Mouse (Mus musculus) 416B (cell line): ENCODE data around the gene Phf12.

Experiments
- DNase-seq: peaks from one replicate; pipeline ENCODE4 v3.0.0; 2011; ENCODE audit warnings: low read depth

Phf12 gene

GRCm38 (mm10) chr11:77970718-77971117 lies 11.8 kb upstream of the Phf12 start:
- DNase-seq, result no peak

DNA sequence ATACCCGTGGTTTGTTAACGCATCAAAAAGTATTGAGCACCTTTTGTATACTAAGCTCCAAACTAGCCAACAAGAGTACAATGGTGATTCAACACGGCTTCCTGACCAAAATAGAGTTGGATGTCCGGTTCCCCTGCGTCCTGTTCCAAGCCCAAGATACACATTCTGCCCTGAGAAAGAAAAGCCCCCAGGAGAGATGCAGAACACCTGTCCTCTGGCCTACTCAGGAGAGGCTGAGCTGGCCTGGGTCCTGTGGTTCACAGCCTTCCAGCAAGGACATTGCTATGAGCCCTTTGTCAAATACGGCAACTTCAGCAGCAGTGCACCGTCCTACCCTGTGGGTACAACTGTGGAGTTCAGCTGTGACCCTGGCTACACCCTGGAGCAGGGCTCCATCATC lies 9.0 kb upstream of the Phf12 start:
- DNase-seq, result no peak

GRCm38 (mm10) chr11:77974325-77974724 lies 8.2 kb upstream of the Phf12 start:
- DNase-seq, result no peak

- no peak for DNase-seq
Observed at GRCm38 (mm10) chr11:77975873-77976272, 6.7 kb upstream of the Phf12 start.

- DNase-seq, result no peak
Observed at GRCm38 (mm10) chr11:77978161-77978560, 4.4 kb upstream of the Phf12 start.

DNA sequence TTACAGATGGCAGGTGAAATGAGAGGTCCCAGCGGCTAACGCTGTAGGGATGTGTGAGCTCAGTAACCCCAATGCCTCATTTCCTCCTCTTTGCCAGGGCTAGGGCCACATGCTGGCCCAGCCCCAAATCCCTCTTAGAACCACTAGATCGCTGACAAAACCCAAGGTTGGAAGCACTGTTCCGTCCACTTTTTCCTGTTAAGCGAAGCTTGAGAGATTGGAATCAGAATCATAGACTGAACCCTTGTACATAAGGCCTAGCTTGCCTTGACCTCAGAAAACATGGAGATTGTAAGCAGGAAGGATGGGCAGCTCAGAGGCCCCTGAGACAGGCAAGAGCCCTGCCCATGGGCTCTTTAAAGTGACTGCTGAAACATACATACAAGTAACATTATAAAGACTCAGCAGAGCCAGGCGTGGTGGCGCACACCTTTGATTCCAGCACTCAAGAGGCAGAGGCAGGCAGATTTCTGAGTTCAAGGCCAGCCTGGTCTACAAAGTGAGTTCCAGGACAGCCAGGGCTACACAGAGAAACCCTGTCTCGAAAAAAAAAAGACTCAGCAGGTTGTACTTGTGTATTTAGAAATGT lies 3.2 kb upstream of the Phf12 start:
- no peak for DNase-seq

GRCm38 (mm10) chr11:77980281-77981204 lies 2.0 kb upstream of the Phf12 start:
- peak; percentile 87 for DNase-seq

DNA sequence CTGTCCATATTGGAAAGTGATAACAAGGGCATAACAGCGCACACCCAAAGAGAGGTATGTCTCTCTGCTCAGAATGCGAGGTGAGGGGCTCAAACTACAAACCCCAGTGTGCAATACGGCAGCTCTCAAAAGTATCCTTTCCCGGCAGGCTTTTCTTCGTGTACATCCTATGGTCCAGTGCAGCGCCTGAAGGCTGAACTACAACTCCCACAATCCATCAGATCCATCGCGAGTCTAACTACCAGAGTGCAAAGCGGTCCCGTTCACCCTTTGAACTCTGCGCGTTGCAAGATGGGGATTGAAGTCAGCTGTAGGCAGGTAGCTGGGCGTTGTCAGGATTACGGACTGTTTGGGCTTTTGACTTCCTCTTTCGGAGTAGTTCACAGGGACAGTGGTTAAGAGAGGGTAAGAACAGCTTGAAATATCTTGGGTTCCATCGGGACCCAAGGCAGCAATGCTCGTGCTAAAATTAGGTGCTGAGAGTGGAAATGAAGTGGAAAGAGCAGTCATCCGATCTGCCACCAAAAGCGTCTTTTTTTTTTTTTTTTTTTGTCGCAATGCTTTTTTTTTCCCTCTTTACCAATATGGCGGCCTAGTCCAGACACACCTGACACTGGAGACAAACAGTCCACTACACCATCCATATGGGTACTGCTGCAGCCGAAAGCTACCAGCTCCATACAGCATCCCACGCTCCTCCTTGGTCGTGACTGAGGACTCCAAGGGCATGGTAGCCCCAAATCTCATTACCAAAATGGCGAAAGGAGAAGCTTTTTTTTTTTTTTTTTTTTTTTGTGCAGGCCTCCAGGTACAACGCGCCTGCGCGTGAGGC lies 729 bp upstream of the Phf12 start:
- peak; percentile 100 for DNase-seq

DNA sequence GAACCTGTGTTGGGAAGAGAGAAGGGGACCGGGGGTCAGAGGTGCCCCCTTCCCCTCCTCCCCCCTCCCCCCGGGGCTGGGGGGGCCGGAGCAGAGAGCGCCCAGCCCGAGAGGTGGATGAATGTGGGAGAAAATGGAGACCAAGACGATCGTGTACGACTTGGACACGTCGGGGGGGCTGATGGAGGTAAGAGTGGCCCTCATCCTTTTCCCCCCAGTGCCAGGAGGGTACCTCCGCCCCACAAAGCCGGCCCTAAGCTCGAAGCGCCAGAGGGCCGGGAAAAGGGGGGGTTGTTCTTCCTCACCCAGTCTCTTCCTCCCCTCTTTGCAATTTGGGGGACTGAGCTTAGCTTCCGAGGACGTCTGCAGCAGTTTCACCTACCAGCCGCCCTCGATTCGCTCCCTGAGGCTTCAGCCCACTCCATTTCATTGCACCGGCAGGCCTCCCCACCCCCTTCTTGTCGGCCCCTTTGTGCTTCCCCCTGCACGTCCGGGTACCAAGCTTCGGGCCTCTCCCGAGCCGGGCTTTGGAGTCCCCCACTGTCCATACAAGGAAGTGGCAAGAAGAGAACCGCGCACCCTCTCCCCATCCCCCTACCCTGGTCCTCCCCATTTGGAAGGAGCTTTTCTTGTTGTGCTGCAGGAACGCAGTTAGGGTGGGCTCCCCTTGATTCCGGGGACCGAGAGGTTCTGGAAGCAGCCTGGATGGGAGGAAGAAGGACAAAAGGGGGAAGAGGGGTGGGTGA lies 810 bp downstream of the Phf12 start:
- DNase-seq, result peak; percentile 80

GRCm38 (mm10) chr11:77983937-77984835 lies 1.6 kb downstream of the Phf12 start:
- DNase-seq, result peak; percentile 67

DNA sequence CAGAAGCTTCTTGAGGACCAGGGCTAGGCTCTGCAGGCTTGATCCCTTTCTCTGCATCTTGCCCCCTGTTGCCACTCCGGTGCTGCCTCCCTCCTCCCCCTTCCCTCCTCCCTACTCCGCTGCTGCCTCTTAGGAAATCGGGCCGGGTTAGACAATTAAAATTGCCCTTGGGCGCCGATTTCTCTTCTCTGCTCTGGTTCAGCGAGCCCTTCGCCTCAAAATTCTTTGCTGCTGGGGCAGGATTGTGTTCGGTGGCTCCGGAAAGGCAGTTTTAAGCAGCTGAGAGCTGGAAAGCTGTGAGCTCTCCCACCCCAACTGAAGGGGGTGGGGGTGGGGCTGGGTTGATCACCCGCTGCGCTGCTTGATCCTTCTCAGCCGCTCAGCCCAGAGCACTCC lies 2.3 kb downstream of the Phf12 start:
- peak; percentile 19 for DNase-seq

- DNase-seq, result peak; percentile 60
Observed at GRCm38 (mm10) chr11:77985541-77986065, 3.0 kb downstream of the Phf12 start.

DNA sequence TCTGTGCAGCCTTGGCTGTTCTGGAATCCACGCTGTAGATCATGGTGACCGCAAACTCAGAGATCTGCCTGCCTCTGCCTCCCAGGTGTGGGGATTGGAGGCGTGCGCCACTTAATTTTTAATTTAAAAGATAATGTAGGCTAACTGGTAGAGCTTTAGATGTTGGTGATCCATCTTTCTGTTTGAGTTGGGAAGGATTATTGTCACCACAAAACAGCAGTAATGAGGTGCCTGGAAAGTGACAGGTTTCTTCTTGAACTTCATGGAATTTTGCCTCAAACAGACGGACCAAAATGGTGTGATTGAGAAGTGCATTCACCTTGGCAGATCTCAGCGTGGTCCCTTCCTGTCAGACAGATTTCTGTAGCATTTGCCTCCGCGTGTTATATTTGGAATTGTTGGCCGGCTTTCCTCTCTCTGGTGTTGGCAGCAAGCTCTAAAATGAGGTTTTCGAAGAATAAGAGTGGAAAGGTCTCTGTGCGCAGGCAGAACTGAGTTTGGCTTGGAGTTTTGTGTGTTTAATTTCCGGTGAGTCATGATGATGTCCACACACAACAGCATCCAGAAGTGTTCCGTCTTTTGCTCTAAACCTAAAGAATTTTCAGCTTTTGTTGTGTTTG lies 6.6 kb downstream of the Phf12 start:
- DNase-seq, result peak; percentile 36

- DNase-seq, result no peak
Observed at GRCm38 (mm10) chr11:77995556-77995955, 13.0 kb downstream of the Phf12 start.

- no peak for DNase-seq
Observed at GRCm38 (mm10) chr11:78006446-78006845, 23.9 kb downstream of the Phf12 start.

DNA sequence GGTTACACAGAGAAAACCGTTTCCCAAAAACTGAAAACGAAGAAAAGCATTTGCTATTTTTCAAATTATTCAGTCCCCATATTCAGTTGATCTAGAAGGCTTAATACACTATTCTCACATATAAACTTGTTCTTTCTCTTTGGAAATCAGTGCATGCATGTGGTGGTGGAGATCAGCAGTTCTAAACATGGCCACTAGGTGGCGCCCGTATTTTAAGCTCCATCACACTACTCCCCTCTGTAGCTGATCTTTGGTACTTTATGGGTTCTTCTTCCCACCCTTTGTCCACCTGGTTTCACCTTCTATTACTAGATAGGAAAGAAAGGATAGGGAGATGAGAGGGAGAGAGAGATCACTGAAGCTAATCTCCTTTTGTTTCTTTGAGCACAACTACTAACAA lies 37.1 kb downstream of the Phf12 start:
- peak; percentile 79 for DNase-seq

DNA sequence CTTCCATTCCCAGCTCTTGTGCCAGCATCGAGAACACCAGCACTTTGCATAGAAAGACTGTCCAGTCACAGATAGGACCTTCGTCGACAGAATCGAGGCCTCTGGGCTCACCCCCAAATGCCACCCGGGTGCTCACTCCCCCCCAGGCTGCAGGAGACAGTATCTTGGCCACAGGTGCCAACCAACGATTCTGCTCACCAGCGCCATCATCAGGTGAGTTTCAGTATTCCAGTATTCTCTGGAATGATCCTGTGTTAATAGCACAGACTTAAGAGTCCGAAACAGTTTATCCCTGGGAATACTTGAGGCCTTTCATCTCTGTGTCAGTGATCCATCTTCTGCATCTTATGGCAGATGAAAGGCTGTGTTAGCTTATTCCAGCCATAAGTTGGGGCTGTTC lies 41.1 kb downstream of the Phf12 start:
- DNase-seq, result peak; percentile 42

DNA sequence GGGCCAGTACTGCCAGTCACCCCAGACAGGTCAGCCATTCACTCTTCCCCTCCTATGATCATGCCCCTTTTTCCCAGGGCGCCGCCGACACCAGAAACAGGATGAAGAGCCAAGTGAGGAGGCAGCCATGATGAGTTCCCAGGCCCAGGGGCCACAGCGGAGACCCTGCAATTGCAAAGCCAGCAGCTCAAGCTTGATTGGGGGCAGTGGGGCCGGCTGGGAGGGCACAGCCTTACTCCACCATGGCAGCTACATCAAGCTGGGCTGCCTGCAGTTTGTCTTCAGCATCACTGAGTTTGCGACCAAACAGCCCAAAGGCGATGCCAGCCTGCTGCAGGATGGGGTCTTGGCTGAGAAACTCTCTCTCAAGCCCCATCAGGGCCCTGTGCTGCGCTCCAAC lies 46.7 kb downstream of the Phf12 start:
- DNase-seq, result no peak

- no peak for DNase-seq
Observed at GRCm38 (mm10) chr11:78030600-78030999, 48.0 kb downstream of the Phf12 start.

GRCm38 (mm10) chr11:78031389-78031788 lies 48.8 kb downstream of the Phf12 start:
- DNase-seq, result no peak
